Mouse (Mus musculus): ENCODE measurements around the gene Slc4a1ap. TPM values are rescaled to one million over a fixed set of nuclear protein-coding genes. Genes with fewer than 3 reads are reported as not detected.

The Slc4a1ap gene
- total and polyA plus RNA-seq, 3 experiments = 20.7 to 54.4 (median 46.6) TPM

GRCm38 (mm10) chr5:31563905-31564304 is 37.1 kb downstream of the Slc4a1ap start:
- Histone ChIP-seq H3K4me3 (ENCODE audit: low read depth, low read length) (no peak overlapping the region), H3K27me3 (ENCODE audit: insufficient read depth, low read length) (no peaks in the 10 kb centered on the region), H3K9me3 (replicated peaks) (no peaks in the 10 kb centered on the region), H3K36me3 (replicated peaks) (peaks cover 77% of the 10 kb centered on the region), H3K4me1 (ENCODE audit: insufficient read depth, low read depth, low read length) (no peaks in the 10 kb centered on the region)
- DNase-seq (ENCODE audit: low spot score) (no peak), ATAC-seq (ENCODE audit: extremely low read depth, insufficient number of reproducible peaks, low FRiP score, poor library complexity, severe bottlenecking) (no peak)
- no peak for TF ChIP-seq CTCF (IDR thresholded peaks at IDR 0.05; ENCODE audit: low read depth, low read length)

- Histone ChIP-seq H3K4me1 (ENCODE audit: insufficient read depth, low read depth, low read length) (no peaks in the 10 kb centered on the region), H3K27me3 (ENCODE audit: insufficient read depth, low read length) (no peaks in the 10 kb centered on the region), H3K9me3 (replicated peaks) (no peaks in the 10 kb centered on the region), H3K36me3 (replicated peaks) (peaks cover 70% of the 10 kb centered on the region), H3K4me3 (ENCODE audit: low read depth, low read length) (no peak overlapping the region)
- DNase-seq (ENCODE audit: low spot score) = no peak
- no peak for TF ChIP-seq POLR2AphosphoS5 (IDR thresholded peaks at IDR 0.05; ENCODE audit: insufficient replicate concordance, low read depth, low read length)
- TF ChIP-seq GATA2 (IDR thresholded peaks at IDR 0.05; ENCODE audit: borderline replicate concordance, low read depth, low read length) = no peak
- no peak for TF ChIP-seq GATA1 (IDR thresholded peaks at IDR 0.05; ENCODE audit: borderline replicate concordance, low read length)
- TF ChIP-seq TAL1 (conservative IDR thresholded peaks at IDR 0.05; ENCODE audit: low read depth, low read length) = no peak
- TF ChIP-seq CTCF (IDR thresholded peaks at IDR 0.05; ENCODE audit: low read depth, low read length) = no peak
- ATAC-seq (ENCODE audit: extremely low read depth, insufficient number of reproducible peaks, low FRiP score, poor library complexity, severe bottlenecking) = no peak
Observed at GRCm38 (mm10) chr5:31564976-31565375, 38.2 kb downstream of the Slc4a1ap start.

GRCm38 (mm10) chr5:31566026-31566425 is 39.2 kb downstream of the Slc4a1ap start:
- DNase-seq (ENCODE audit: low spot score) = no peak
- ATAC-seq (ENCODE audit: extremely low read depth, insufficient number of reproducible peaks, low FRiP score, poor library complexity, severe bottlenecking) = no peak
- H3K27me3 ChIP-seq (ENCODE audit: insufficient read depth, low read length) = no peaks in the 10 kb centered on the region
- no peak overlapping the region for H3K4me3 ChIP-seq (ENCODE audit: low read depth, low read length)
- TF ChIP-seq POLR2AphosphoS5 (IDR thresholded peaks at IDR 0.05; ENCODE audit: insufficient replicate concordance, low read depth, low read length) (no peak), GATA1 (IDR thresholded peaks at IDR 0.05; ENCODE audit: borderline replicate concordance, low read length) (no peak), TAL1 (conservative IDR thresholded peaks at IDR 0.05; ENCODE audit: low read depth, low read length) (no peak)
- H3K9me3 ChIP-seq (replicated peaks) = no peaks in the 10 kb centered on the region
- H3K36me3 ChIP-seq (replicated peaks) = peaks cover 62% of the 10 kb centered on the region
- H3K4me1 ChIP-seq (ENCODE audit: insufficient read depth, low read depth, low read length) = no peaks in the 10 kb centered on the region

GRCm38 (mm10) chr5:31566457-31566856 is 39.7 kb downstream of the Slc4a1ap start:
- peaks cover 63% of the 10 kb centered on the region for H3K36me3 ChIP-seq (replicated peaks)
- H3K27me3 ChIP-seq (ENCODE audit: insufficient read depth, low read length) = no peaks in the 10 kb centered on the region
- H3K4me3 ChIP-seq (ENCODE audit: low read depth, low read length) = no peak overlapping the region
- TF ChIP-seq TAL1 (conservative IDR thresholded peaks at IDR 0.05; ENCODE audit: low read depth, low read length) = no peak
- no peaks in the 10 kb centered on the region for H3K9me3 ChIP-seq (replicated peaks)
- ATAC-seq (ENCODE audit: extremely low read depth, insufficient number of reproducible peaks, low FRiP score, poor library complexity, severe bottlenecking) (no peak), DNase-seq (ENCODE audit: low spot score) (no peak)
- 0 out of 2 replicates have a peak, but pooled peaks cover 3% of the 10 kb centered on the region for H3K4me1 ChIP-seq (ENCODE audit: insufficient read depth, low read depth, low read length)

- ATAC-seq (ENCODE audit: extremely low read depth, insufficient number of reproducible peaks, low FRiP score, poor library complexity, severe bottlenecking) (no peak), DNase-seq (ENCODE audit: low spot score) (no peak)
- H3K36me3 ChIP-seq (replicated peaks) = peaks cover 46% of the 10 kb centered on the region
- no peak for TF ChIP-seq TAL1 (conservative IDR thresholded peaks at IDR 0.05; ENCODE audit: low read depth, low read length)
- TF ChIP-seq GATA1 (IDR thresholded peaks at IDR 0.05; ENCODE audit: borderline replicate concordance, low read length) = no peak
- no peak for TF ChIP-seq POLR2AphosphoS5 (IDR thresholded peaks at IDR 0.05; ENCODE audit: insufficient replicate concordance, low read depth, low read length)
- no peaks in the 10 kb centered on the region for H3K9me3 ChIP-seq (replicated peaks)
- H3K4me1 ChIP-seq (ENCODE audit: insufficient read depth, low read depth, low read length) = 0 out of 2 replicates have a peak, but pooled peaks cover 3% of the 10 kb centered on the region
- H3K4me3 ChIP-seq (ENCODE audit: low read depth, low read length) = no peak overlapping the region
- no peaks in the 10 kb centered on the region for H3K27me3 ChIP-seq (ENCODE audit: insufficient read depth, low read length)
Observed at GRCm38 (mm10) chr5:31567951-31568657, 41.3 kb downstream of the Slc4a1ap start.

DNA sequence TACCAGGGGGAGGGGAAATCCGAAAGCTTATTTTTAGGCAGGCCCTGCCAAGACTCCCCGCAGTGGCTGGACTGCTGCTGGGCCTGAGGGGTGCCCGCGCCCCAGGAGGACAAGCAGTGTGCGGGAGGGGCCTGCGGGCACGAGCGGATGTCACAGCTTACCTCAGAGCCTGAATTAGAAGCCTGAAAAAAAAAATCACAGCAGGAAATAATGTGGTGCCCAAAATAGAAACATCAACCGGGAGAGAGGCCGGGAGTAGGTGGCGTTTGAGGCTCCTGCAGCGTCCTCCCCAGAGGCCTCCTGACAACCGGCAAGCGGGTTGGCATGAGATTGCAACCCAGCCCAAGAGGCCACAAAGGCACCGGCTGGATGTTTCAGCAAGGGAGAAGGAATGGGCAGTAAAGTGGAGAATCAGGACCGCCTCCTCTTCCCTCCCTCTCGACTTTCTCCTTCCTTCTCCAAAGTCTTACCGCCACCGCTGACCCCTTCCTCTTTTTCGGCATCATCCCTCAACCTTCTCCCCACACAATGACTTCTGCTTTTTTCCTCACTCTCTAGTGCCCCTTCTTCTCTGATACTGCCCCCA is 44.3 kb downstream of the Slc4a1ap start:
- Histone ChIP-seq H3K36me3 (replicated peaks) (peaks cover 20% of the 10 kb centered on the region), H3K27me3 (ENCODE audit: insufficient read depth, low read length) (0 out of 2 replicates have a peak, but pooled peaks cover 2% of the 10 kb centered on the region), H3K9me3 (replicated peaks) (no peaks in the 10 kb centered on the region), H3K4me1 (ENCODE audit: insufficient read depth, low read depth, low read length) (0 out of 2 replicates have a peak, but pooled peaks cover 3% of the 10 kb centered on the region), H3K4me3 (ENCODE audit: low read depth, low read length) (no peak overlapping the region)
- TF ChIP-seq GATA1 (IDR thresholded peaks at IDR 0.05; ENCODE audit: borderline replicate concordance, low read length) (no peak), CTCF (IDR thresholded peaks at IDR 0.05; ENCODE audit: low read depth, low read length) (no peak), TAL1 (conservative IDR thresholded peaks at IDR 0.05; ENCODE audit: low read depth, low read length) (no peak), GATA2 (IDR thresholded peaks at IDR 0.05; ENCODE audit: borderline replicate concordance, low read depth, low read length) (no peak), POLR2AphosphoS5 (IDR thresholded peaks at IDR 0.05; ENCODE audit: insufficient replicate concordance, low read depth, low read length) (no peak)
- DNase-seq (ENCODE audit: low spot score) = no peak
- ATAC-seq (ENCODE audit: extremely low read depth, insufficient number of reproducible peaks, low FRiP score, poor library complexity, severe bottlenecking) = no peak

GRCm38 (mm10) chr5:31573722-31574121 is 46.9 kb downstream of the Slc4a1ap start:
- H3K36me3 ChIP-seq (replicated peaks) = peaks cover 6% of the 10 kb centered on the region
- DNase-seq (ENCODE audit: low spot score) (no peak), ATAC-seq (ENCODE audit: extremely low read depth, insufficient number of reproducible peaks, low FRiP score, poor library complexity, severe bottlenecking) (no peak)
- no peak overlapping the region for H3K4me3 ChIP-seq (ENCODE audit: low read depth, low read length)
- peaks cover 14% of the 10 kb centered on the region for H3K27me3 ChIP-seq (ENCODE audit: insufficient read depth, low read length)
- H3K4me1 ChIP-seq (ENCODE audit: insufficient read depth, low read depth, low read length) = 0 out of 2 replicates have a peak, but pooled peaks cover 6% of the 10 kb centered on the region
- H3K9me3 ChIP-seq (replicated peaks) = no peaks in the 10 kb centered on the region
- no peak for TF ChIP-seq CTCF (IDR thresholded peaks at IDR 0.05; ENCODE audit: low read depth, low read length)
- no peak for TF ChIP-seq TAL1 (conservative IDR thresholded peaks at IDR 0.05; ENCODE audit: low read depth, low read length)
- TF ChIP-seq GATA2 (IDR thresholded peaks at IDR 0.05; ENCODE audit: borderline replicate concordance, low read depth, low read length) = no peak
- TF ChIP-seq POLR2AphosphoS5 (IDR thresholded peaks at IDR 0.05; ENCODE audit: insufficient replicate concordance, low read depth, low read length) = no peak
- no peak for TF ChIP-seq GATA1 (IDR thresholded peaks at IDR 0.05; ENCODE audit: borderline replicate concordance, low read length)
